Mouse (Mus musculus) myocyte (in vitro differentiated cells): ENCODE measurements around the gene Lamc1. TPM values are rescaled to one million over a fixed set of nuclear protein-coding genes. Genes with fewer than 3 reads are reported as not detected.

ENCODE experiments used
- H3K27me3 ChIP-seq: one replicate; pipeline ENCODE4 v1.6.1; 2011; ENCODE audit not compliant: control insufficient read depth, insufficient read depth, insufficient read length
- H3K36me3 ChIP-seq: one replicate; pipeline ENCODE4 v1.6.1; 2011; ENCODE audit not compliant: control insufficient read depth, insufficient read depth
- H3K4me2 ChIP-seq: one replicate; pipeline ENCODE4 v1.6.1; 2011; ENCODE audit warnings: low read depth, control low read depth
- H3K4me3 ChIP-seq: one replicate; pipeline ENCODE4 v1.5.1; 2011; ENCODE audit warnings: mild to moderate bottlenecking, control low read depth, moderate library complexity
- H3K79me2 ChIP-seq: one replicate; pipeline ENCODE4 v1.6.1; 2011; ENCODE audit not compliant: control insufficient read depth, insufficient read depth
- H3ac ChIP-seq: one replicate; pipeline ENCODE4 v1.6.1; 2011; ENCODE audit not compliant: control insufficient read depth, insufficient read length
- CEBPB ChIP-seq: IDR thresholded peaks from 2 replicates; pipeline ENCODE4 v1.6.1; 2011; ENCODE audit warnings: mild to moderate bottlenecking, moderate library complexity; ENCODE audit not compliant: poor library complexity, insufficient read depth, severe bottlenecking
- E2F4 ChIP-seq: IDR thresholded peaks from one replicate; pipeline ENCODE4 v1.6.1; 2011; ENCODE audit warnings: mild to moderate bottlenecking, control low read depth, moderate library complexity; ENCODE audit not compliant: insufficient read depth
- MAX ChIP-seq: IDR thresholded peaks from one replicate; pipeline ENCODE4 v1.6.1; 2011; ENCODE audit warnings: low read depth, mild to moderate bottlenecking, control low read depth
- MYOD1 ChIP-seq, 3 experiments: IDR thresholded peaks; one replicate each; pipeline ENCODE4 v1.6.1; 2011; ENCODE audit warnings: control low read depth in 2 of 3, low read depth in 2 of 3, mild to moderate bottlenecking in 2 of 3, moderate library complexity in 1 of 3; ENCODE audit not compliant: insufficient read length in 2 of 3, control insufficient read depth in 1 of 3
- MYOG ChIP-seq, 3 experiments: IDR thresholded peaks; one replicate each; pipeline ENCODE4 v1.6.1; 2011; ENCODE audit warnings: control low read depth in 2 of 3, low read depth in 2 of 3, mild to moderate bottlenecking in 2 of 3; ENCODE audit not compliant: insufficient read length in 2 of 3, control insufficient read depth in 1 of 3, insufficient read depth in 1 of 3
- POLR2A ChIP-seq: IDR thresholded peaks from one replicate; pipeline ENCODE4 v1.6.1; 2011; ENCODE audit warnings: low read depth, mild to moderate bottlenecking, control low read depth, moderate library complexity; ENCODE audit not compliant: insufficient read length
- POLR2AphosphoS2 ChIP-seq: IDR thresholded peaks from one replicate; pipeline ENCODE4 v1.6.1; 2011; ENCODE audit warnings: low read depth, control low read depth; ENCODE audit not compliant: insufficient read length
- REST ChIP-seq: IDR thresholded peaks from one replicate; pipeline ENCODE4 v1.6.1; 2011; ENCODE audit warnings: mild to moderate bottlenecking, control low read depth, moderate library complexity; ENCODE audit not compliant: insufficient read depth, insufficient read length
- SRF ChIP-seq: IDR thresholded peaks from one replicate; pipeline ENCODE4 v1.6.1; 2011; ENCODE audit warnings: low read depth; ENCODE audit not compliant: control insufficient read depth, insufficient read length
- TCF12 ChIP-seq: IDR thresholded peaks from one replicate; pipeline ENCODE4 v1.6.1; 2011; ENCODE audit warnings: mild to moderate bottlenecking, control low read depth; ENCODE audit not compliant: poor library complexity, insufficient read depth, severe bottlenecking
- TCF3 ChIP-seq: IDR thresholded peaks from one replicate; pipeline ENCODE4 v1.6.1; 2011; ENCODE audit warnings: low read depth, control low read depth; ENCODE audit not compliant: insufficient read length
- USF1 ChIP-seq: IDR thresholded peaks from one replicate; pipeline ENCODE4 v1.6.1; 2011; ENCODE audit warnings: low read depth, mild to moderate bottlenecking, control low read depth, moderate library complexity
- polyA plus RNA-seq: library from polyadenylated mRNA; unstranded; fragments of >200 nt; fragmentation: generic; extraction: Trizol; gene quantifications from one replicate; pipeline ENCODE4 v1.2.1, GENCODE M21; 2012; ENCODE audit warnings: missing spikeins

Gene Lamc1
- polyA plus RNA-seq, 1 experiment, result 50.9 TPM

- H3K4me3 ChIP-seq, result no peak overlapping the region
- H3K36me3 ChIP-seq, result no peaks in the 10 kb centered on the region
- no peak overlapping the region for H3K4me2 ChIP-seq
- H3K27me3 ChIP-seq, result no peaks in the 10 kb centered on the region
- H3ac ChIP-seq, result no peak overlapping the region
- TF ChIP-seq MAX (no peak), POLR2AphosphoS2 (no peak), POLR2A (no peak), MYOG (IDR thresholded peaks at IDR 0.05; ENCODE audit: control insufficient read depth in 1 of 3, insufficient read depth in 1 of 3, insufficient read length in 2 of 3, low read depth in 2 of 3) (no peak), TCF12 (no peak), MYOD1 (IDR thresholded peaks at IDR 0.05; ENCODE audit: control insufficient read depth in 1 of 3, insufficient read length in 2 of 3, low read depth in 2 of 3) (no peak), SRF (no peak), CEBPB (no peak), USF1 (no peak), REST (no peak), TCF3 (no peak), E2F4 (no peak)
- H3K79me2 ChIP-seq, result no peaks in the 10 kb centered on the region
Observed at GRCm38 (mm10) chr1:153210198-153210597, 122.4 kb downstream of the Lamc1 start.

- no peak overlapping the region for H3ac ChIP-seq
- no peak for TF ChIP-seq SRF
- peak; percentile 17 for TF ChIP-seq TCF3
- TF ChIP-seq REST, result no peak
- no peak for TF ChIP-seq E2F4
- TF ChIP-seq POLR2A, result no peak
- no peak for TF ChIP-seq CEBPB
- no peak for TF ChIP-seq POLR2AphosphoS2
- peak; percentile 17 for TF ChIP-seq TCF12
- TF ChIP-seq MAX, result no peak
- TF ChIP-seq MYOG (IDR thresholded peaks at IDR 0.05; ENCODE audit: control insufficient read depth in 1 of 3, insufficient read depth in 1 of 3, insufficient read length in 2 of 3, low read depth in 2 of 3), result peak in 2 of 3 experiments; percentile 22 to 83
- TF ChIP-seq USF1, result no peak
- peak in 2 of 3 experiments; percentile 73 to 81 for TF ChIP-seq MYOD1 (IDR thresholded peaks at IDR 0.05; ENCODE audit: control insufficient read depth in 1 of 3, insufficient read length in 2 of 3, low read depth in 2 of 3)
- H3K4me2 ChIP-seq, result peak overlapping the region; percentile 36
- H3K36me3 ChIP-seq, result no peaks in the 10 kb centered on the region
- no peak overlapping the region for H3K4me3 ChIP-seq
- no peaks in the 10 kb centered on the region for H3K27me3 ChIP-seq
- H3K79me2 ChIP-seq, result no peaks in the 10 kb centered on the region
Observed at GRCm38 (mm10) chr1:153202195-153202594, 130.4 kb downstream of the Lamc1 start.

- Histone ChIP-seq H3K79me2 (no peaks in the 10 kb centered on the region), H3K4me3 (no peak overlapping the region), H3K4me2 (peak overlapping the region; percentile 36), H3K36me3 (no peaks in the 10 kb centered on the region), H3K27me3 (no peaks in the 10 kb centered on the region), H3ac (no peak overlapping the region)
- TF ChIP-seq SRF (no peak), E2F4 (no peak), POLR2AphosphoS2 (no peak)
Observed at GRCm38 (mm10) chr1:153201448-153201847, 131.1 kb downstream of the Lamc1 start.

- Histone ChIP-seq H3K4me3 (no peak overlapping the region), H3K79me2 (no peaks in the 10 kb centered on the region), H3K36me3 (no peaks in the 10 kb centered on the region), H3K27me3 (no peaks in the 10 kb centered on the region), H3ac (no peak overlapping the region), H3K4me2 (no peak overlapping the region)
- TF ChIP-seq POLR2AphosphoS2 (no peak), CEBPB (peak; percentile 42; the same call in 1 of the 2 replicates), TCF3 (no peak), POLR2A (no peak), TCF12 (no peak), REST (no peak), MYOD1 (IDR thresholded peaks at IDR 0.05; ENCODE audit: control insufficient read depth in 1 of 3, insufficient read length in 2 of 3, low read depth in 2 of 3) (no peak)
Observed at GRCm38 (mm10) chr1:153197316-153197850, 135.2 kb downstream of the Lamc1 start.

GRCm38 (mm10) chr1:153192945-153193344, 139.6 kb downstream of the Lamc1 start:
- Histone ChIP-seq H3K27me3 (no peaks in the 10 kb centered on the region), H3K4me2 (no peak overlapping the region), H3K36me3 (no peaks in the 10 kb centered on the region), H3K4me3 (no peak overlapping the region), H3K79me2 (no peaks in the 10 kb centered on the region), H3ac (no peak overlapping the region)
- no peak for TF ChIP-seq POLR2A
- peak in 1 of 3 experiments; percentile 51 for TF ChIP-seq MYOD1 (IDR thresholded peaks at IDR 0.05; ENCODE audit: control insufficient read depth in 1 of 3, insufficient read length in 2 of 3, low read depth in 2 of 3)
